ENCODE assay signal across 7 mouse cellular contexts in genomic region chr8:71562751-71563150, GRCm38 (mm10). TPM values are rescaled to one million over a fixed set of nuclear protein-coding genes. Genes with fewer than 3 reads are reported as not detected.
DNase-seq lines count a peak whose midpoint lies in the region; ATAC-seq lines count a peak whose summit lies in the region.

No protein-coding gene starts in this region.

- DNase-seq in adrenal gland, postnatal 10 days = peak; percentile 94
- peak; percentile 76 for DNase-seq in embryo, embryonic 11 days
- peak; percentile 85 to 90 for DNase-seq in heart, adult 18-20 months
- peak; percentile 69 for DNase-seq in kidney, adult 11 months
- DNase-seq in liver, embryonic 11.5 days (ENCODE audit: low spot score) = peak; percentile 79
- DNase-seq in spleen, postnatal 36 days (ENCODE audit: low spot score in 2 of 2) = peak; percentile 74 to 75

- ATAC-seq in liver, embryonic 11.5 days (replicated peaks; ENCODE audit: low FRiP score) = 0 out of 2 replicates have a peak, but pooled peaks have one; percentile 24
- ATAC-seq in monocyte, adult 5-6 weeks (replicated peaks; ENCODE audit: insufficient number of reproducible peaks, low FRiP score, low TSS enrichment, poor library complexity, severe bottlenecking) = peak; percentile 44; the same call in 1 of the 2 replicates

- no peaks in the 10 kb centered on the region for H3K9me3 ChIP-seq in liver, embryonic 11.5 days (ENCODE audit: control insufficient read depth, low read length)

- H3K4me2 ChIP-seq in liver, embryonic 11.5 days = peak overlapping the region; percentile 60

- H3K4me3 ChIP-seq in liver, embryonic 11.5 days (ENCODE audit: low read depth, low read length) = peak overlapping the region; percentile 28

- H3K27me3 ChIP-seq in liver, embryonic 11.5 days (replicated peaks; ENCODE audit: control insufficient read depth, insufficient read depth, low read length) = peaks cover 31% of the 10 kb centered on the region

- no peak overlapping the region for H3K27ac ChIP-seq in liver, embryonic 11.5 days (ENCODE audit: low read depth, low read length)

- H3K9ac ChIP-seq in liver, embryonic 11.5 days (ENCODE audit: low read depth, low read length) = no peak overlapping the region

- peaks cover 27% of the 10 kb centered on the region for H3K4me1 ChIP-seq in liver, embryonic 11.5 days (replicated peaks; ENCODE audit: control insufficient read depth, insufficient read depth, low read length)

- H3K36me3 ChIP-seq in liver, embryonic 11.5 days (ENCODE audit: control insufficient read depth, insufficient read depth, low read length) = no peaks in the 10 kb centered on the region

- 2% methylated on average over 33 of the region's 33 CpGs for WGBS in liver, embryonic 11.5 days

RNA-seq across cellular contexts. Expression of gene Nxnl1, which starts 3.6 kb away (rescaled TPM):
- under 1 TPM; 0.82 to 0.84 TPM for total RNA-seq in adrenal gland, postnatal 10 days (2021)
- under 1 TPM; 0.15 TPM for total RNA-seq in heart, adult 18-20 months (2021)
- 0.23 and 0.30 TPM in 2 replicates for polyA plus RNA-seq in liver, embryonic 11.5 days (2014; fragmentation: Nextera tagmentation; extraction: Ambion mirVana)
- total RNA-seq in monocyte, adult 5-6 weeks (2017) = not detected in 3 replicates

RNA-seq across cellular contexts. Expression of gene Tmem221, which starts 4.1 kb away (rescaled TPM):
- total RNA-seq in adrenal gland, postnatal 10 days (2021) = 1 to 10 TPM; 1.7 to 3.5 TPM
- under 1 TPM; 0.42 to 0.51 TPM for total RNA-seq in heart, adult 18-20 months (2021)
- polyA plus RNA-seq in liver, embryonic 11.5 days (2014; fragmentation: Nextera tagmentation; extraction: Ambion mirVana) = 0.53 and 1.1 TPM in 2 replicates
- total RNA-seq in monocyte, adult 5-6 weeks (2017) = 0.29 TPM in 1 of 3 replicates, not detected in the others

RNA-seq across cellular contexts. Expression of gene Slc27a1, which starts 5.9 kb away (rescaled TPM):
- 100 to 1,000 TPM in 1 of 2 experiments, 10 to 100 TPM in 1; 97.4 to 118 TPM for total RNA-seq in adrenal gland, postnatal 10 days (2021)
- total RNA-seq in heart, adult 18-20 months (2021) = 100 to 1,000 TPM; 162 to 202 TPM
- 6.2 and 7.0 TPM in 2 replicates for polyA plus RNA-seq in liver, embryonic 11.5 days (2014; fragmentation: Nextera tagmentation; extraction: Ambion mirVana)
- total RNA-seq in monocyte, adult 5-6 weeks (2017) = 0.53 to 1.2 TPM (median 0.76 TPM) in 3 replicates

RNA-seq across cellular contexts. Expression of gene Mvb12a, which starts 20.0 kb away (rescaled TPM):
- total RNA-seq in adrenal gland, postnatal 10 days (2021) = 10 to 100 TPM; 61.9 to 63.5 TPM
- total RNA-seq in heart, adult 18-20 months (2021) = 10 to 100 TPM; 28.4 to 28.5 TPM
- polyA plus RNA-seq in liver, embryonic 11.5 days (2014; fragmentation: Nextera tagmentation; extraction: Ambion mirVana) = 68.1 and 71.0 TPM in 2 replicates
- 13.9 to 34.3 TPM (median 20.5 TPM) in 3 replicates for total RNA-seq in monocyte, adult 5-6 weeks (2017)

RNA-seq across cellular contexts. Expression of gene Bst2, which starts 25.5 kb away (rescaled TPM):
- total RNA-seq in adrenal gland, postnatal 10 days (2021) = 10 to 100 TPM; 34.5 to 37.3 TPM
- total RNA-seq in heart, adult 18-20 months (2021) = 10 to 100 TPM; 19.3 to 40.2 TPM
- polyA plus RNA-seq in liver, embryonic 11.5 days (2014; fragmentation: Nextera tagmentation; extraction: Ambion mirVana) = 21.9 and 24.0 TPM in 2 replicates
- total RNA-seq in monocyte, adult 5-6 weeks (2017) = 25.5 to 51.2 TPM (median 32.9 TPM) in 3 replicates

Comparison
In these comparisons a context has a peak if more than half of its experiments do, and no peak if none do; other contexts are left out.
1. RNA of gene Slc27a1, which starts 5.9 kb away (total RNA-seq): 162 to 202 TPM in heart, adult 18-20 months and 97.4 to 118 TPM in adrenal gland, postnatal 10 days; 0.53 to 1.2 TPM in monocyte, adult 5-6 weeks; every median in the first group is over 10 times any median in the second.
2. Peak in every context shown above with its lines, with median percentiles within 50 percentile points of each other: DNase-seq.